Mouse (Mus musculus) fat pad, adult 2 months (tissue): Measurements from ENCODE around the gene Nrip3.

Experiments used
- DNase-seq: peaks from one replicate; pipeline ENCODE4 v3.0.0-alpha.2; 2011; ENCODE audit warnings: low read depth, low spot score; ENCODE audit errors: extremely low read depth

Gene Nrip3

DNA sequence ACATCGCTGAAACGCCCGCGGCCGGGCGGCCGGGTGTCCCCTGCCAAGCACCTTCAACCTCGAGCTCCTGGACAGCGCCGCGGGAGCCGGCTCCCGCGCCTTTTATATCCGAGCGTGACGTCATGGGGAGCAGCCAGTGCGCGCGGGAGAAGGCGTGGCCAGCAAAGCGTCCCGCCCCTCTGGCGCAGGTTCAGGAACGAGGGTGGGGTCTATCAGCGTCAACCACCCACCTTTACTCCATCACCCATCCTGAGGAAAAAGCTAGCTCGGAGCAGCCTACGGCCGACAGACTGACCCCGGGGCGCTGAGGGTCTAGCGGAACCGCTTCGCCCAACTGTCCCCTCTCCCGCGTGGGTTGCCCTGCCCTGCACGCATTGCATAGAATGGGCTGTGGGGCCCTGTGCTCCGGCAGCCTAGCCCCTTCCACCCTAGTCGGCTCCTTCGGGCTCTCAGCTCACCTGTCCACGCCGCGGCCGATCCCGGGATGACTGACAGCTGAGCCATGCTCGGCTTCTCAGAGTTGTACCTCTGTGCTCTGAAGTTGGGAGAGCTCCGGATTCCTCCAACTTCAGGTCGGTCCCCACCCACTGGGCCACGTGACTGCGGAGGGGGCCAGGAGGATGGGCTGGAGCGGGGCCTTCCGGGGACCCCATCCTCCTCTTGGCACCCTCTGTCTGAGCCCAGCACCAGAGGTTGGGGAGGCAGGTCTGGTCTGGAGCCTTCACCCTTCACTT is at the start of gene Nrip3:
Gene Nrip3 (minus strand): TSS at position 556 of the 734 bp plus-strand sequence.
- no peak for DNase-seq

DNA sequence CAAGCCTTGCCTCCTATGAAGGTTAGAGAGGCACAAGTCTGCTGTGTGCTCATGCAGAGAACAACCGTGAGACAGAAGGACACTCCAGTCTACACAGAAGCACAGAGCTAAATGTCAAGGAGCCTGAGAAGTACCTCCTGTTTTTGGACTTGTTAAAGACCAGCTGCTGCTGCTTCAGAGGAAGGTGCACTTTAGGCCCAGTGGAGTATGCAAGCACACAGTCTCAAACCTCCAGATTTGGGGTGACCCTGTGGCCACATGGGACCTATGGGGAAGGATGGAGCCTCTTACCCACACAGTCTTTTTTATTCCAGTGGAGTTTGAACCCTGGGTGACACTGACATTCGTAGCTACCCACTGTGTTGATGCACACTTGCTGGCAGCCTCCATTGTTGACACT is 49.6 kb upstream of the Nrip3 start:
- no peak for DNase-seq

DNA sequence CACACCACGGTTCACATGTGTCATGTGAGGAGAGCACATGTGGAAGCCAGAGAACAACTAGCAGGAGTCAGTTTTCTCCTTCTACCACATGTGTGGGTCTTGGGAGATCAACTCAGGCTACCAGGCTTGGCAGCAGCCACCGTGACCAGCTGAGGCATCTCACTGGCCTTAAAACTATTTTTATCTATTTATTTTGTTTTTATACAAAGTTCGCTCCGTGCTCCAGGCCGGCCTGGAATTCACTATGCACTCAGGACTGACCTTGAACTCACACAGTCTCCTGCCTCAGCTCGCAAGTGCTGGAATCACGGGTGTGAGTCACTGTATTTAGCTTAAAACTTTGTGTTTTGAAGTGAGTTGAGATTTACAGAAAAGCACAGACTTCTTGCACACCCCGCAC is 45.1 kb upstream of the Nrip3 start:
- DNase-seq: no peak

DNA sequence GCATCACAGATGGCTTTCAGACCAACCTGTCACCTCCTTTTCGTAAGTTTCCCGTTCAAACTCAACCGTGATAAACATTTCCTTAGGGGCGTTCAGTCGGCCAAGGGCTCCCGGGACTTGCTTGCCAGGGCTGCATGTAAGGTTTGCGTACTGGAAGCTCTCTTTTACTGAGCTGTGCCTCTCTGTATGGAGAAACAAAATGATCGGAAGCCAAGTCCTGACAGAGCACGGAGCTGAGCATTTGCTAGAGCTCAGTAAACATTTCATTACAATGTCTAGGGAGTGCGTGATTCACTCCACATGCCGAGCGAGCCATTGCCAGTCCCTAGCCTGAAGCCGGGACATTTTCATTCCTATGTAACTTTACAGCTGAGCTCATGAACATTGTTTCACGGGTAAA is 43.5 kb upstream of the Nrip3 start:
- DNase-seq: no peak

DNA sequence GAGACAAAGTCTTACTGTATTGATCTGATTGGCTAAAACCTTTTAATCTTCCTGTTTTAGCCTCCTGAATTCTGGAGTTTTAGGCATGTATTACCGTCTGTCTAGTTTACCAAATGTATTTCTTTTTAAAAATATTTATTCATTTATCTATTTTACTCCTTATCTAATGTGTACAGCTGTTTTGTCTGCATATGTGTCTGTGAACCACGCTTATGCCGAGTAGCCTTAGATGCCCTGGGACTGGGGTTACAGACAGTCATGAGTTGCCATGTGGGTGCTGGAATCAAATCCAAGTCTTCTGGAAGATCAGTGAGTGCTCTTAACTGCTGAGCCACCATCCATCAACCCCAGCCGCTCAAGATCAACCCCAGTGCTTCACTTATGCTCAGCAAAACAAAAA is 36.8 kb upstream of the Nrip3 start:
- DNase-seq: no peak

DNA sequence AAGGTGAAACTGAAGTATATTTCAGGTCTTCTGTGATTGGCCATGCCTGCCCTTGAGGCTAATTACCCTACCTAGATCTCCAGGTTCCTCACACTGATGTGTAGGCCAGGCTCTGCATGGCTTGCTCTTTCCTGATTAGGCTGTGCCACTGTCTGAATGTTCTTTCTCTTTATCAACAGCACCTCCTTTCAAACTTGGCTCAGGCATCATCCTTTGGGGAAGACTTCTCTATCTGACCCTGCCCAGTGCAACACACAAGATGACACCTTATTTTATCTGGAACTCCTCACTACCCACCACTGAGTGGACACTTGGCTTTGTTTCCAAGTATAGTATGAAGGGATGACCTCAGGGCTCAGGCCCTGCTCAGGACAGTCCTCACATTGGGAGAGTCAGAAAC is 36.1 kb upstream of the Nrip3 start:
- no peak for DNase-seq

DNA sequence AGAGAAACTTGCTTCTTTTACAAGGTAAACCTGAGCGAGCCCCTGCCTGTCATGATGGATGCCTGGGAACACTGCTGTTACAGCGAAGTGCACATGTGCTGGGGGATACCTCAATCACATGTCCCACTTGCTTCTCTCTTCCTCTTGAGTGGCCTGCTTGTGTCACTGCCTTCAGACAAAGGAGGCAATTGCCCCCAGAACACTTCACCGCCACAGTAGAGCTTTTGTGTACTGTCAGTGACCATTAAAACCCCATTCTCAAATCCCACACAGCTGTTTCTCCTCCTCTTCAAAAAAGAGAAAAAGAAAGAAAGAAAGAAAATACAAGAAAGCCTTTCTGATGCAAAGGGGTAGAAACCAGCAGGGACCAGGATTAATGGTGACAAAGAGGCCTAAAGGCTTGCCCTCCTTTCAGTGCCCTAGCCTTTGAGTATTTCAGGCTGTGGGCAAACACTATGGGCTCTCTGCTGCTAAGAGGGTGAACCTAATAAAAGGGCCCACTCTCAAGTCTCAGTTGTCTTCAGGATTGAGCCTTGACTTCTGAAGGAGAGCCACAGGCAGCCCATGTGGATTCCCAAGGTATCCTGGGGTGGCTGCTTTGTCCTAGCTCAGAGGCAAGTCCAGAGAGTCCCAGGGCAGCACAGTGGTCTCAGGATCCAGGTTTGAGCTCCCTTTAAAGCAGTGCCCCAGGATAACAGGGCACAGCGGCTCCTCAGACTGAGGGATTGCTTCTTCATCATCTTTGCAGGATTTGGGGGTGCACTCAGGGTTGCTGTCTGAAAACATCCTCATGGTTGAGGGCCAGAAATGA is 31.7 kb upstream of the Nrip3 start:
- no peak for DNase-seq

DNA sequence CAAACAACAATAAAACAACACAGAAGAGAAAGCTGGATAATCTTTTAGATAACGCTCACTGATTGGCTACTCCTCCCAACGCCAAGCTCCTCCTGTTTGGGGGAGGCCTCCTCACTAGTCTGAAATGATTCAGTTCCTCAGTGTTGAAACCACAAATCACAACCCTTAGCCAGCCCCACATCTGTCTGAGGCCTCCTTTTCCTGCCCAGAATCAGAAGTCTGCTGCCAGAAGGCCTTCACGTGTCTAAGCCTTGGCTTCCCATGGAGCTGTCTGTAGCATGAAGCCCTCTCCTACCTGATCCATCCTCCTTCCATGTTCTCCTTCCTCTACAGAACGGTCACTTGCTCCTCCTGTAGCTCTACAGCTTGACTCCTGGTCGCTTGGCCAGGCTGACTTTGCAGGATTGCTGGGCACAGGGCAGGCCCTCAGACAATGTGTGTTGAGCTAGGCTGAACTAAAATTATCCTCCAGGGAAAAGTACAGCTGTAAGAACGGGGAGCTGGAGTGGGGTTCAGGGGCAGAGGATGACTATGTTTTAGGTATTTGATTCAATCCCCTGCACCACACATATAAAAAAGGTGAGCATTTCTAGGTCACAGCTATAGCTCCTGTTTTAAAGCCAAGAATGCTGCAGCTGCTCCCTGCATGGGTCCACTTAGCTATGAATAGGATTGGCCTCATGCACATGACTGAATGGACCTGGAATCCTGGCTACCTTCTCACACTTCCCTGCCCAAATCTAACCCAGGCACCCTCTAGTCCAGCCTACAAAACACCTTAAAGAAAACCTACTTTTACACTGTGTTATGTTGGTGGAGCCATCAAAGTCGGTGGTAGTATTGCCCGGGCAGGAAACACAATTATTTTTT is 26.0 kb upstream of the Nrip3 start:
- DNase-seq: no peak

DNA sequence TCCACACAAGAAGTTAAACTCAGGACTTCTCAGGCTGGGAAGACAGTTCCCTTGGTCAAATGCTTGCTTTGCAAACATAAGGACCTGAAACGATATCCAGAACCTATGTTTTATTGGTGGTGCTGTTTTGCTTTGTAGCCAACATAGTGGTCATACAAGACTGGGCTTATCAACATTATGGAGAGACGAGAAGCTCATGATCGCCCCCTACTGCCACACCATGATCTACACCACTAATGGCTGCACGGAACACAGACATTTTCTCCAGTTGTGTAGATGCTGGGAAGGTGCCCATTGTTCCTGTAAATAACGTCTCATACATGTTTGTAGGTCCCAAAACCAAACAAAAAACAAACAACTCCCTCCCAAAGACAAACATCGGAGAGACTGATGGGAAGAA is 23.0 kb upstream of the Nrip3 start:
- no peak for DNase-seq

DNA sequence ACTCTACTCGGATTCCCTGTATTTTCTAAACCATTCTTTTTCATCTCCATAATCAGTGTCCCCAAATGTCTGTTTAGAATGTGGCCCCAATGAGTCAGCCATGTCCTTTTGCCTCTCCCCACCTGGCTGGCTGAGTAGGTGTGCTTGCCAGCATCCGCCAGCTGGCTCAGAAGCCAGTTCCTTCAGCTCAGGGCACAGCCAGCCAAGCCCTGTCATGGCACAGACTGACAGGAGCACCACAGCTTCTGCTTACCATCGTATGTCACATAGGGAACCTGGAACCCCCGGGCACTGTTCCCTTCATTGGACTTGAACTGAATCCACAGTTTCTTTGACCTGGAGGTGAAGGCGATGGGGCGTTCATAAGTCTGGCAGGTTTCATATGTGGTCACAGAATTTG is 22.5 kb upstream of the Nrip3 start:
- DNase-seq: no peak

DNA sequence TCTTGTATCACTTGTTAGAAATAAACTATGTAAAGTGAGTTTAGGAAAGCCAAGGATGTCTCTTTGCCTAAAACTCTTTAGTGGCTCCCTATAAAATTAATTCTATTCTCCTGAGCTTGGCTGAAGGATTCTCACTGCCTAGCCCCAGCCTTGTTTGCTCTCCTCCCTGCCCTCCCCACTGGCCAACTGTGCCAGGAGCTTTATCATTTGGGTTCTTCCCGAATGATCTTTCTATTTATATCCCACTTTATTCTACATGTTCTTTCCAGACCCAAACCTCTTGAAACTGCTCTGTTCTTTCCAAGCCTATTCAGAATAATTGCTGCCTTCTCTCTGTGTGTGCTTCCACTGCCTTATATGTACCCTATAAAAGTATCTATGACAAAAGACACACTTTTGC is 21.7 kb upstream of the Nrip3 start:
- no peak for DNase-seq

DNA sequence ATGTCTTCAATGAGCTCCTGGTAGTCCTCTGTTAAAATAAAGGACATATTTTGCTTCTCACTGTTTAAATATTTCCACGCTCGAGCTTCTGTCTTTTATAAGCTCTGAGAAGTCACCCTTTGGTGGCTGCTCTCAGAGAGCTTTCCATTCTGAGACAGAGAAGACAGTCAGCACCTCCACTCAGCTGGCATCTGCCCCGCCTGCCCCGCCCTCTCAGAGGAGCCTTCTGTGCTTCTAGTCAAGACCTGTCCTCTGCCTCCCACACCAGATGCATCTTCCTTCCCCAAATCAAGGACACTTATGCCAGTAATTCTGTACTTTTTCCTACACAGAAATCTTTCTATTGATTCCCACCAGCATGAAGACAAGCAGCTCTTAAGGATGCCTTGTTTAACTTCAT is 18.8 kb upstream of the Nrip3 start:
- DNase-seq: no peak

DNA sequence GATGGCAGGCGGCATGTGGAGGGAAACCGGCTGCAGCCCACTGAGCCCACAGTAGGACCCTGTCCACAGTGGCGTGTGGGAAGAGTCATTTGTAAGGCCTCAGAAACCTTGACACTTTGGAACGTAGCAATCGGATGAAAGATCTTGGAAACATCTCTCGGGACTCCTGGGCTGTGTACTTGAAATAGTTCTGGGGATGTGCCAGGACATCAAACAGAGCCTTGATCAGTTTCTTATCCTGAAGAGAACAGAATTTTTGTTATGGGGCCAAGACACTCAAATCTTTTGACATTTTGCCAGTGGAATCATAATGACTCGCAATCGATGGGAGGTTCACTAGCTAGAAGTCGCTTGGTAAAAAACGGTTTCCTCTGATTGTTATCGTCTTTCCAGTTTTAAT is 17.3 kb upstream of the Nrip3 start:
- no peak for DNase-seq

DNA sequence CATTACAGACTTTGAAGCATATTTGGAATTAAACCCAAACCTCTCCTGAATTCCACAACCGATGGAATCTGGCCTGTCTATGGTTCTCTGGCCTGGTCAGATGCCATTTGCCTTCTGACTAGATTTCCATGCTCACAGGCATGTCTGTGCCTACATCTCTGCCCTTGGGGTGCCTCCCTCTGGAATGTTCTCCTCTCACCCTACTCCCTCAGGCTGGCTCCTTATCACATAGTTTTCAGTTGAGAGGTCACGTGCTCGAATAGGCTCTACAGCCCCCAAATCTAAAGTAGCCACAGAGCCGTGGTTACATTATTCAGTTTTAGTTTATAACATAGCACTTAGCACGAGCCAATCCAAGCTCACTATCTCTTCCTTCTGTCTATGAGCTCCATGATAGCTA is 13.7 kb upstream of the Nrip3 start:
- no peak for DNase-seq

DNA sequence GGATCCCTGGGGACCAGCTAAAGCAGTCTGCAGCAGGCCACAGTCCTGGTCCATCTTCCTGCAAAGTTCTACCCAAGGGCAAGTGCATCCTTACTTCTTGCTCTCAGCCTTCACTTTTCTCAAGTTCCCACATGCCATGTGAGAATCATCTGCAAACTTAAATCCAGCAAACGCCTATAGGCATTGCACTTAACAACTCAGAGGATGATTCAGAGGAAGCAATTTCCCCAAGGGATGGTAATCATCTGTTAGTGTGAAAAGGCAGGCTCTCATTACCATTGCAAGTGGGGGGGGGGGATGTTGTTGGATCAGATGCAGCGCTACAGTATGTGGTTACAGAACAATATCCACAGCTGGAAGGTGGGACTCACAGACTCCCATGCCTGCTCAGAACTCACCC is 12.7 kb upstream of the Nrip3 start:
- no peak for DNase-seq

DNA sequence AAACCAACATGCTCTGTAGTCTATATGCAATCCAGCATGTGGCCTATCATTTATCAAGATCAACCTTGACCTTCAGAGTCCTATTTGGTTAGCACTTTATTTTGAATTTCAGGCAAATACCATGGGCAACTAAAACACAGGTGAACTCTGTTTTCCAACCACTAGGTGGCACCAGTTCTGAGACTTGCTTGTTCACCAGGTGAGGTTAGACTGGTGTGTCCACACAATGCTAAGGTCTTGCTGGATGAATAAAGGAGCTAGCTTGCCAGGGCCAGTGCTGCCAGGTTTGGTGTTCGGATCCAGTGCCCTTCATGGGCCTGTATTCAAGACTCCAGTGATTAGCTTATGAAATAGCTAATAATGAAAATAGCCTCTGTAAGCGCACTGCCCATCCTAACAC is 10.9 kb upstream of the Nrip3 start:
- no peak for DNase-seq

DNA sequence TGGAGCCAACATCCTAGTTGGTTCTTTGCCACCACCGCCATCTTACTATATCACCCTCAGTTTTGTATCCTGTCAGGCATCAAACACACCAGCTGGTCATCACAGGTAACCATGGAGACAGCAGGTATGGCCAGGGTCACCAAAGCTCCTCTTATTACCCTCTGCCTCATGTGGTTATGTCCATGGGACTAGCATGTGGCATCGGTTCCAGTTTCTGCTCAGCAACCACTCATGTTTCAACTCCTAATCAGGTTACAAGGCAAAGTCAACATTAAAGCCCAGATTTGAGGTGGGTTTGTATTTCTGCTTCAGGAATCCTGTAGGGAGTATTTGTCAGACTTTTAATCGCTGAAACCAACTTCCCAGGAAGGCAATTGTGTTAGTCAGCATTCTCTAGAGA is 9.0 kb upstream of the Nrip3 start:
- no peak for DNase-seq

DNA sequence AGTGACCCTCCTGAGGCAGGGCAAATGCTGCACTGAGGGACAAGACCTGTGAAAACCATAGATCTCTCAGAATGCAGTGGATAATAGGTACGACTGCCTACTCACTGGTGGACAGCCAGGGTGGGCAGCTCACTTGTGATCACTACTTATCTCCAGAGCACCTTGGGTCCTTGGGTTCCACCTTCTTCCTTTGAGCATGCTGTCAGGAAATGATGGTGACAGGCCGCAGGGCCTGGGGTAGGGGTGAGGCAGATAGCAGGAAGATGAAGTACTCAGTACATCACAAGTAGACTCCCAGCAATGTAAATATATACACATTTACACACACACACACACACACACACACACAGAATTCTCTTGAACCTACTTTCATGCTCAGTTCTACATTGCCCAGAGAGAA is 6.0 kb upstream of the Nrip3 start:
- no peak for DNase-seq

DNA sequence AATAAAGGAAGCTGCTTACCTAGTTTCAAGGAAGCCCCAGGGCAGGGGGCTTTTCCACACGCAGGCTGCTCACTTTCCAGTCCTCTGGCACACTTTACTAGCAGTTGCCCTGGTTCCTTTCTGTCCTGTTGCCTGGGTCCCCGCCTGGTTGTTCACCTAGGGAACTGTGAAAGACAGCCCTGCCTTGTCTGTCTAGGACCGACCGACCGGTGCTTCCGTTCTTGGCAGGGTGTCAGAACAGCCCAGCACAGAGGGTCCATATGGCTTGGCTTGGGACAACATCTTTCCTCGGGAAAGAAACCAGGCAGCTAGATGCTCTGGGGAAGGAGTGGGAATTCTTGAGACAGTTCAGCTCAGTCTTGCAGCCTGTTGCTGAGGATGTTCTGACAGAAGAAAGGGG is 1.5 kb upstream of the Nrip3 start:
- no peak for DNase-seq

DNA sequence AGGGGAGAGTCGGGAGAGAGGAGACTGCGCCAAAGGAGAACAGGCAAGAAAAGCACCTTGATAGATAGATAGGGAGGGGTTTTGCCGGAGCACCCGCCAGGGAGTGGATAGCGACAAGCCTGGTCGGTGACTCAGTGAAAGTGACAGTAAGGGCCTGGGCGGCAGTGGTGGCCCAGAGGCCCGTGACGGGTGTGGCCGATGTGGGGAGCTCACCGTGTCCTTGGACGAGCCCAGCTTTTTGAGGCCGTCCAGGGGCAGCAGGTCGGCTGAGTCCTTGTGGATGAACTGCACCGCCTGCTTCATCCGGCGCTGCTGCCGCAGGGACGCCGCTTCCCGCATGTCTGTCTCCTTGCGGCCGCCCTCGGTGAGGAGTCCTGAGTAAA is 747 bp downstream of the Nrip3 start:
- no peak for DNase-seq

DNA sequence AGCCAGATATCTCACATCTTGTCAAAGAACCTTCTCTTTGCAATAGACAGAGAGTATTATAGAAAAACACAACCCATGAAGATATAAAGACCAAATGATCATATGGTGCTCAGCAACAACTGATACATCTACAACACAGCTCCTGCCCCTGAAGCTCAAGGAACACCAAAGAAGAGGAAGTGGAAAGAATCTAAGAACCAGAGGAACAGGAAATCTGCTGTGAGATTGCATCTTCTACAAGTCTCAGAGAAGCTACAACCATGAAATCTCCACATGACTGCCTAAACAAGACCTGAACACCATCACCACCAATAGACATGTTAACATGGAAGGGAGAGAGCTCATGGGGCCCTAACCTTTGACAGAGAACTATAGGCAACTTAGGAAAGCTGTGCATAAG is 9.6 kb downstream of the Nrip3 start:
- no peak for DNase-seq
